Comparison of ENCODE assay signal across 17 mouse cellular contexts in genomic region chr2:60540346-60540745, GRCm38 (mm10). TPM values are rescaled to one million over a fixed set of nuclear protein-coding genes. Genes with fewer than 3 reads are reported as not detected.
"Had no signal": no experiment of that assay in that cellular context is flagged by ENCODE, and none has a peak within 500 bp of the region (broad histone marks: within the 10 kb centered on the region; RNA-seq: fewer than 3 reads in every experiment).

No protein-coding gene starts in this region.

- H3K36me3 ChIP-seq: neural tube, embryonic 13.5 days; neural tube, embryonic 15.5 days; stomach, embryonic 15.5 days had no signal

- H3K27me3 ChIP-seq: neural tube, embryonic 13.5 days; neural tube, embryonic 15.5 days; stomach, embryonic 15.5 days had no signal

- H3K27ac ChIP-seq: neural tube, embryonic 13.5 days; neural tube, embryonic 15.5 days; stomach, embryonic 15.5 days; stomach, postnatal 0 days had no signal

- H3K4me3 ChIP-seq: neural tube, embryonic 13.5 days; neural tube, embryonic 15.5 days; stomach, embryonic 15.5 days had no signal

- DNase-seq: retina, postnatal 1 day; right cerebral cortex, adult 18-20 months; right cerebral cortex, postnatal 14 days; right cerebral cortex, postnatal 25 days; right cerebral cortex, postnatal 4 days; spleen, adult 18-20 months; thymus, adult 18-20 months; thymus, adult 2 months; thymus, postnatal 14 days; thymus, postnatal 25 days; thymus, postnatal 36 days; thymus, postnatal 4 days had no signal

- H3K9me3 ChIP-seq: neural tube, embryonic 13.5 days; neural tube, embryonic 15.5 days; stomach, embryonic 15.5 days had no signal

- H3K4me1 ChIP-seq: neural tube, embryonic 15.5 days; stomach, embryonic 15.5 days had no signal

RNA-seq across cellular contexts. Expression of gene Pla2r1, which starts 12.8 kb away (rescaled TPM):
- total RNA-seq: neutrophil, adult 5-6 weeks had no signal
